Mouse (Mus musculus) myocyte (in vitro differentiated cells): ENCODE data around the gene Plxnb2. TPM values are rescaled to one million over a fixed set of nuclear protein-coding genes. Genes with fewer than 3 reads are reported as not detected.

Experiments used
- H3K27me3 ChIP-seq: one replicate; pipeline ENCODE4 v1.6.1; 2011; ENCODE audit not compliant: control insufficient read depth, insufficient read depth, insufficient read length
- H3K36me3 ChIP-seq: one replicate; pipeline ENCODE4 v1.6.1; 2011; ENCODE audit not compliant: control insufficient read depth, insufficient read depth
- H3K4me2 ChIP-seq: one replicate; pipeline ENCODE4 v1.6.1; 2011; ENCODE audit warnings: low read depth, control low read depth
- H3K4me3 ChIP-seq: one replicate; pipeline ENCODE4 v1.5.1; 2011; ENCODE audit warnings: mild to moderate bottlenecking, control low read depth, moderate library complexity
- H3K79me2 ChIP-seq: one replicate; pipeline ENCODE4 v1.6.1; 2011; ENCODE audit not compliant: control insufficient read depth, insufficient read depth
- H3ac ChIP-seq: one replicate; pipeline ENCODE4 v1.6.1; 2011; ENCODE audit not compliant: control insufficient read depth, insufficient read length
- CEBPB ChIP-seq: IDR thresholded peaks from 2 replicates; pipeline ENCODE4 v1.6.1; 2011; ENCODE audit warnings: mild to moderate bottlenecking, moderate library complexity; ENCODE audit not compliant: poor library complexity, insufficient read depth, severe bottlenecking
- E2F4 ChIP-seq: IDR thresholded peaks from one replicate; pipeline ENCODE4 v1.6.1; 2011; ENCODE audit warnings: mild to moderate bottlenecking, control low read depth, moderate library complexity; ENCODE audit not compliant: insufficient read depth
- MAX ChIP-seq: IDR thresholded peaks from one replicate; pipeline ENCODE4 v1.6.1; 2011; ENCODE audit warnings: low read depth, mild to moderate bottlenecking, control low read depth
- MYOD1 ChIP-seq, 3 experiments: IDR thresholded peaks; one replicate each; pipeline ENCODE4 v1.6.1; 2011; ENCODE audit warnings: control low read depth in 2 of 3, low read depth in 2 of 3, mild to moderate bottlenecking in 2 of 3, moderate library complexity in 1 of 3; ENCODE audit not compliant: insufficient read length in 2 of 3, control insufficient read depth in 1 of 3
- MYOG ChIP-seq, 3 experiments: IDR thresholded peaks; one replicate each; pipeline ENCODE4 v1.6.1; 2011; ENCODE audit warnings: control low read depth in 2 of 3, low read depth in 2 of 3, mild to moderate bottlenecking in 2 of 3; ENCODE audit not compliant: insufficient read length in 2 of 3, control insufficient read depth in 1 of 3, insufficient read depth in 1 of 3
- POLR2A ChIP-seq: IDR thresholded peaks from one replicate; pipeline ENCODE4 v1.6.1; 2011; ENCODE audit warnings: low read depth, mild to moderate bottlenecking, control low read depth, moderate library complexity; ENCODE audit not compliant: insufficient read length
- POLR2AphosphoS2 ChIP-seq: IDR thresholded peaks from one replicate; pipeline ENCODE4 v1.6.1; 2011; ENCODE audit warnings: low read depth, control low read depth; ENCODE audit not compliant: insufficient read length
- REST ChIP-seq: IDR thresholded peaks from one replicate; pipeline ENCODE4 v1.6.1; 2011; ENCODE audit warnings: mild to moderate bottlenecking, control low read depth, moderate library complexity; ENCODE audit not compliant: insufficient read depth, insufficient read length
- SRF ChIP-seq: IDR thresholded peaks from one replicate; pipeline ENCODE4 v1.6.1; 2011; ENCODE audit warnings: low read depth; ENCODE audit not compliant: control insufficient read depth, insufficient read length
- TCF12 ChIP-seq: IDR thresholded peaks from one replicate; pipeline ENCODE4 v1.6.1; 2011; ENCODE audit warnings: mild to moderate bottlenecking, control low read depth; ENCODE audit not compliant: poor library complexity, insufficient read depth, severe bottlenecking
- TCF3 ChIP-seq: IDR thresholded peaks from one replicate; pipeline ENCODE4 v1.6.1; 2011; ENCODE audit warnings: low read depth, control low read depth; ENCODE audit not compliant: insufficient read length
- USF1 ChIP-seq: IDR thresholded peaks from one replicate; pipeline ENCODE4 v1.6.1; 2011; ENCODE audit warnings: low read depth, mild to moderate bottlenecking, control low read depth, moderate library complexity
- polyA plus RNA-seq: library from polyadenylated mRNA; unstranded; fragments of >200 nt; fragmentation: generic; extraction: Trizol; gene quantifications from one replicate; pipeline ENCODE4 v1.2.1, GENCODE M21; 2012; ENCODE audit warnings: missing spikeins

Gene Plxnb2
- 278 TPM for polyA plus RNA-seq

DNA sequence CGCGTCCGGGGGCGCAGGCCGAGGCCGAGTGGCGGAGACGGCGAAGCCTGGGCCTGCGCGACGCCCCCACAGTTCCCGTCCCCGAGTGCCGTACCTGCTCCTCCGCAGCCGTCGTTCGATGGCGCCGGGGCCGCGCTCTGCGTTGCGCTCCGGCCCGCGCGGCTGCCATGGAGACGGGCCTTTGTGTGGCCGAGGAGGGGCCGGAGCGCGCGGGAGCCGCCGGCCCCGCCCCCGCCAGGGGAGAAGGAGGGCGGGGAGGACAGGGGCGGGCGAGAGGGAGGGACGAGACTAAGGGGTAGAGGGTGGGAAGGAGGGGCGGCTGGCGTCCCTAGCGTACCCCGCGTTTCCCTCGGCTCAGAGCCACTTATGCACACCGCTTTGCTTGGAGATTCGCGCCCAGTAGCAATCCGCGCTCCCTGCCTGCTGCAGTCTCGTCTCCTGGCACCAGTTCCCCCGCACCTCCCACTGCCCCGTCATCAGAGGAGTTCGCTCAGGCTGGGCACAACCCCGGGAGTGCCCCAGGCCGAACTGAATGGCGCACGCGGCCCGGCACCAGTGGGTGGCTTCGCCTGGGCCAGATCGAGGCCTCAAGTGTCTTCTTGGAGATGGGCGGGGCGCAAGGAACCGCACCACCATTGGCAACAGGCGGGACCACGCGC lies at the start of gene Plxnb2:
TSS of gene Plxnb2 (minus strand) at position 218 of the 659 bp plus-strand sequence.
- H3K36me3 ChIP-seq = no peaks in the 10 kb centered on the region
- peak within 1 kb of the TSS; percentile 96 for H3K4me2 ChIP-seq
- TF ChIP-seq MYOG (IDR thresholded peaks at IDR 0.05; ENCODE audit: control insufficient read depth in 1 of 3, insufficient read depth in 1 of 3, insufficient read length in 2 of 3, low read depth in 2 of 3) = peak in 1 of 3 experiments; percentile 56
- TF ChIP-seq TCF3 = no peak
- TF ChIP-seq USF1 = no peak
- TF ChIP-seq CEBPB = no peak
- TF ChIP-seq MAX = no peak
- TF ChIP-seq MYOD1 (IDR thresholded peaks at IDR 0.05; ENCODE audit: control insufficient read depth in 1 of 3, insufficient read length in 2 of 3, low read depth in 2 of 3) = peak in 2 of 3 experiments; percentile 17 to 33
- TF ChIP-seq SRF = peak; percentile 54
- no peak for TF ChIP-seq REST
- TF ChIP-seq E2F4 = peak; percentile 39
- TF ChIP-seq POLR2A = peak; percentile 88
- peak; percentile 80 for TF ChIP-seq POLR2AphosphoS2
- no peaks in the 10 kb centered on the region for H3K27me3 ChIP-seq
- H3K4me3 ChIP-seq = peak within 1 kb of the TSS; percentile 65
- peak within 1 kb of the TSS; percentile 63 for H3ac ChIP-seq
- H3K79me2 ChIP-seq = peaks cover 43% of the 10 kb centered on the region

DNA sequence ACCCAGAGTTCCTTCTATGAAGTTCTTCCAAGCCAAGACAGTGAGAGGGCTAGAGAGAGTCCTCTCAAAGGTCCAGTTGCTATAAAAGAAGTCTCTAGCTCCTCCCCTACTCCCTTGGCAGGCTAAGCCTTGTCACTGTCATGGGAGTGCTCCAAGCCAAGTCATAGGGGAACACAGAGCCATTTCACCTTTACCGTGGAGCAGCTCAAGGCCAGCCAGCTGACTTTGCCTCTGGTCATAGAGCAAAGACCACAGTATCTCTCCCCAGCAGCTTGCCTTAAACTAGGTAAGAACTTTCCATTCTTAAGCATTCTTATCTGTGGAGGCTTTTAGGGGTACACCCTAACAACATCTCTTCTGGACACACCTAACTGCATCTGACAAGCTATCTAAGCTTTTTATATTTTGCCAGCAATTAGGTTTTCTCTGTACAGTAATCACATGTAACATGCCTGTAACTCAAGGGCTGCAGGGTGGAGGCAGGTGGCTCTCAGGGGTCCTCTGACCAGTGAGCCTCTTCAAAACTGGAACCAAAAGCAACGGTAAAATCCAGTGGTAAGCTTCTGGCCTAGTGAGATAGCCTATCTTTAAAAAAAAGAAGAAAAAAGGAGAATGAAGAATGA lies 35.1 kb upstream of the Plxnb2 start:
- H3K4me3 ChIP-seq = no peak overlapping the region
- H3ac ChIP-seq = no peak overlapping the region
- no peaks in the 10 kb centered on the region for H3K27me3 ChIP-seq
- H3K4me2 ChIP-seq = no peak overlapping the region
- TF ChIP-seq TCF3 (no peak), MAX (no peak), REST (no peak), POLR2A (no peak), TCF12 (no peak), POLR2AphosphoS2 (no peak), SRF (no peak), MYOG (IDR thresholded peaks at IDR 0.05; ENCODE audit: control insufficient read depth in 1 of 3, insufficient read depth in 1 of 3, insufficient read length in 2 of 3, low read depth in 2 of 3) (no peak), E2F4 (no peak), CEBPB (no peak), USF1 (no peak)
- H3K79me2 ChIP-seq = peaks cover 12% of the 10 kb centered on the region
- H3K36me3 ChIP-seq = peaks cover 14% of the 10 kb centered on the region

GRCm38 (mm10) chr15:89214953-89215352 lies 34.4 kb upstream of the Plxnb2 start:
- peaks cover 14% of the 10 kb centered on the region for H3K36me3 ChIP-seq
- no peak overlapping the region for H3ac ChIP-seq
- H3K4me3 ChIP-seq = no peak overlapping the region

DNA sequence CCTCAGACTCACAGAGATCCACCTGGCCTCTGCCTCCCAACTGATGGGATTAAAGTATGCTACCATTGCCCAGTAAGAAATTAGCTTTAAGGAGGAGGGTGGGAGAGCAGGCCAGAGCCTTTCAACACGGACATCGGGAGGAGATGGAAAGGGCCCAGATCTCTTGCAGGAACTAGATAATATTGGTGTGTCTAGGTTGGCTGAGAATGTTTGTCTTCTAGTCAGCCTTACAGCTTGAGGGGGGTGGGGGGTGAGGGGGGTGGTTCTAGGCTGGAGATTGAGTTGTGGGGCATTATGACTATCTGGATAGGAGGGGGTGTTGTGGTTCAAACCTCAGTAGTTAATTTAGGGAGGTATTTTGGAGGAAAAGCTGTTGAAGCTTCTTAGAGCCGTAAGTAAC lies 32.9 kb upstream of the Plxnb2 start:
- H3K79me2 ChIP-seq = peaks cover 7% of the 10 kb centered on the region
- no peak overlapping the region for H3K4me3 ChIP-seq
- H3K27me3 ChIP-seq = no peaks in the 10 kb centered on the region
- peaks cover 14% of the 10 kb centered on the region for H3K36me3 ChIP-seq
- no peak overlapping the region for H3ac ChIP-seq
- TF ChIP-seq MAX = no peak
- TF ChIP-seq REST = no peak
- TF ChIP-seq POLR2A = no peak
- TF ChIP-seq CEBPB = no peak
- TF ChIP-seq TCF12 = no peak
- no peak for TF ChIP-seq POLR2AphosphoS2
- TF ChIP-seq MYOG (IDR thresholded peaks at IDR 0.05; ENCODE audit: control insufficient read depth in 1 of 3, insufficient read depth in 1 of 3, insufficient read length in 2 of 3, low read depth in 2 of 3) = no peak
- TF ChIP-seq E2F4 = no peak
- no peak for TF ChIP-seq SRF
- no peak for TF ChIP-seq TCF3
- no peak for TF ChIP-seq USF1
- TF ChIP-seq MYOD1 (IDR thresholded peaks at IDR 0.05; ENCODE audit: control insufficient read depth in 1 of 3, insufficient read length in 2 of 3, low read depth in 2 of 3) = no peak
- H3K4me2 ChIP-seq = no peak overlapping the region

More at GRCm38 (mm10) chr15:89214953-89215352, 34.4 kb upstream of the Plxnb2 start:
- TF ChIP-seq CEBPB = no peak
- TF ChIP-seq E2F4 = no peak
- no peak for TF ChIP-seq REST
- no peak for TF ChIP-seq TCF12
- no peak for TF ChIP-seq TCF3
- TF ChIP-seq SRF = no peak
- TF ChIP-seq USF1 = no peak
- no peak for TF ChIP-seq MYOD1 (IDR thresholded peaks at IDR 0.05; ENCODE audit: control insufficient read depth in 1 of 3, insufficient read length in 2 of 3, low read depth in 2 of 3)
- Histone ChIP-seq H3K27me3 (no peaks in the 10 kb centered on the region), H3K4me2 (no peak overlapping the region), H3K79me2 (peaks cover 12% of the 10 kb centered on the region)

- peak overlapping the region; percentile 61 for H3K4me3 ChIP-seq
- peaks cover 4% of the 10 kb centered on the region for H3K79me2 ChIP-seq
- H3K36me3 ChIP-seq = peaks cover 14% of the 10 kb centered on the region
- TF ChIP-seq POLR2AphosphoS2 (no peak), TCF12 (no peak)
- no peak overlapping the region for H3ac ChIP-seq
- H3K27me3 ChIP-seq = no peaks in the 10 kb centered on the region
- peak overlapping the region; percentile 92 for H3K4me2 ChIP-seq
Measured at GRCm38 (mm10) chr15:89212495-89212894, 31.9 kb upstream of the Plxnb2 start.
